Mouse (Mus musculus): Measurements from ENCODE around the gene 4833423E24Rik.

Gene 4833423E24Rik

DNA sequence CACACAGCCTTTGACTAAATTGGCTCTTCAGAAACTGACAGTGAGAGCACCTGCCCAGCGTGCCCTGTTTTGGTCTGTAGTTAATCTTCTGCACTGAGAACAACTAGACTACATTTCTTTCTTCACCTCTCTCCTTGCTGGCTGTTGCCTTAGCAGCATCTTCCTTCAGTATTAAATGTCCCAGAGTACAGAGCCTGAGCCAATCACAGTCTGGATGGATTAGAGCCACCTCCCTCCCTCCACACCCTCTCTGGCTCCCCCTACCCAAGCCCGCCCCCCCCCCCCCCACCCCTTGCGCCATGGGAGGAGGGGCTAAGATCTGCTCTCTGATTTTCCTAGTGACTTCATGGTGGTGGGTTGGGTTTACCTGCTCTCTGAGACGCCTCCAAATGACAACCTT, at the start of gene 4833423E24Rik:
TSS of gene 4833423E24Rik (minus strand) at position 146 of the 400 bp plus-strand sequence.
- no peak for DNase-seq (ENCODE audit: low read depth)

DNA sequence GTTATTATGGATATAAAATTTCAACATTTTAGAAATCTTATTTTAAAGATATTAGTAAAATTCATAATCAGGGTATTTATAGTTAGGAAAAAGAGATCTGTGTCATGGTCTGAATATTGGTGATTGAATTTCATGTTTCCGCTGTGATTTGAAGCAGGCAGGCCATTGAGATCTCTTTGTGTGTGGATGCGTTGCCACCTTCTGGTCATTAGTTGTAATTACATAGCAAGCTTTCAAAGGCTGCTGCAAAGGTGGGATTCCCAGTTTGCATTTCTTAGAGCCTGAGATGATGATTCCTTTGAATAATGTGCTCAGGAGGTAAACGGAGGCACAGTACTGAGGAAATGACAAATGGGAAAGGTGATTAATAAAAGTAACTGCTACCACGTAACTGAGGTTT, 42.4 kb upstream of the 4833423E24Rik start:
- no peak for DNase-seq (ENCODE audit: low read depth)

DNA sequence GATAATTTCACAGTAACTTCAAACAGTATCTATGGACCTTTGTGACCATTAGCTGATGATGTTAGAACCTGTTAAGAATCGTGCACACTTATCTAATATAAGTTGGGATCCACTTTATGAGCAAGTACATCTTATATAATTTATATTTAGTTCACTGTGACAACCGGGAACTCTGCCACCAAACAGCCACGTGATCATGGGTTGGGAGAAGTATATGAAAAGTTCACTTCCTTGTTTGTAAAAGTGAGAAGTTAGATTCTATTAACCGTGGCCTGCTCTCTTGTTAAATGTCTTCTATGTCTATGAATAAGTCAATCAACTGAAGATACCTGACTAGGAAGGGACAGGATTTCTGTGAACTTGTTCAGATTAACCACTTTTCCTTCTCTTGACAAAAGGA, 41.4 kb upstream of the 4833423E24Rik start:
- DNase-seq (ENCODE audit: low read depth) = no peak

DNA sequence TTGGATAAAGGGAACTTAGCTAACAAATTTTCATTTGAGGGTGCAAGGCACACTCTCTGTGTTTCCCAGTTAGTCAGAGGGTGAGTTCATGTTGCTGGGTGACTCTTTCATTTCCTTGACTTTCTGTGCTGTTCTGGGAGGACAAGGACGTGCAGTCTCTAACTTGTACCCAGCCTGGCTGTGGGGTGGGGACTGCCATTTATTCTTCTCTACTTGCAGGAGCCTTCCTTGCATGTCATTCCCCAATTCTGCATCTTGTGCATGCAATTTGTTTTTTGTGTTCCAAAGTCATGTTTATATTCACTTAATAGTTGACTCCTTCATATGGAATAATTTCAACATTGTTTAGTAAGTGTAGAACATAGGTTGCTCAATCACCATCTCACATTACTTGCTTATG, 36.0 kb upstream of the 4833423E24Rik start:
- DNase-seq (ENCODE audit: low read depth) = no peak

DNA sequence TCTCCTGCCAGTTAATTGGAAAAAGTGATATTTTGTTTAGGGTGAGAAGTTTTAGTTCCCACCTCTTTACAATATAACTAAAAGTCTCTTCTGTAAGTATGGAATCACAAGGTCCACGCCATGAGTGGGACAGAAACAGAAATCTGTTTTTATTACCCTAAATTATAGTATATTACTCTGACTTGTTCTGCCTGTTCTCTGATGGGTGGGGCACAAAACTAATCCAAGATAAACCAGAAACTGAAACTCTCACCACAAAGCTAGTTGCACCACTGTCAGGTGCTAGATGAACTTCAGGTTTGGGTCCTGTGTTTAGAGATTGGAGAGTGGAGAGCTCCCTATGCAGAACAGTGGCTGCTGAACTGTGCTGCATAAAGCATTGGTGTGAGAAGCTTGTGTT, 15.1 kb upstream of the 4833423E24Rik start:
- no peak for DNase-seq (ENCODE audit: low read depth)

DNA sequence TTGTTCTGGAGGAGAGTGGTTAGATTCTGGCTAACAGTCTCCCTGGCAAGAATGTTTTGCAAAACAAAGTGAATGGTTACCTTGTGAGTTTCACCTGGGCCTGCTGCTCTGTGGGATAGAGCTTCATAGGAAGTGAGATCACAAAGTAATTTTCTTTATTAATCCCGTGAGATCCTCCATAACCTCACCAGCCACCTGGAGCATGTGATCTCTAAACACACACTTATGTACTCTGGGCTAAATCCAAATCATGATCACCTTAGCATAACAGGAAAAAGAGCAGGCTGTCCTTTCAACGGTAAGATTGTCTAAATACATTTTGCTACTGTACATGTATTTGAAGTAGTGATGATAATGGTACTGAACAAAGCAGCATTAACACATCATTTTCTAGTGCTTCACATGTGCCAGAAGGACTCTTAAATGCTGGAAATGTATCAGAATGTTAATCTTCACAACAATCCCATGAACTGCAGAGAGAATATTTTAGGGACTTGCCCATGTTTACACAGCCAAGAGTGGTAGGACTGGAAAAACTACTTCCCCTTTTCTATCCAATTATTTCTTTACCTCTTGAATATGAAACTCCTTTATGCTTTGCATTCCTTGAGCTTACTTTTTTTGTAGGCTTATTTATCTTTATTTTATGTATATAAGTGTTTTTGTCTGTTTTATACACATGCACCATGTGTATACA, 13.4 kb upstream of the 4833423E24Rik start:
- DNase-seq (ENCODE audit: low read depth) = no peak

DNA sequence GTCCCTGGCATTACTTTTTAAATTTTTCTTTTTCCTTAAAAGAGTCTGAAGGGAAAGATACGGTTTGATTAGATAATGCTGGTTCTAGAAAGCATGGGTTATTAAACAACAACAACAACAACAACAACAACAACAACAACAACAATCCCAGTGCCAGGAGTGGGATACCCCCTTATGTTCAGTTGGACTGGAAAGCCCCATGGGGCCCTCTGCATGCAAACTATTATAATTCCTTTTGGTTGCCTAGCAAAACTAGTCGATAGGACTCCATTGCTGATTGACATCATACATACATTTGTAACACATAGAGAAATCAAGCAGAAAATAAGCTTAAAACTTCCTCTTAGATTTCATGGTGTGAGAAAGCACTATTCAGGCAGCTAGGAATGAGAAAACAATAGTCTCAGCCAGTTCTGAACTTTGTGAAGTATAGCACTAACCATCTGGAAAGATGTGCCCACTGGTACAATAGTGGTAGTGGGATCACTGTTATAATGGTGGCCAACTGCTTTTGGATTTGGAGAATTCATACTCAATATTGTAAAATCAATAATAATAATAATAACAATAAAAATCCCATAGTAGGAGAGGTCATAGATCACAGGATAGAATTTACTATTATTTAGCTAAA, 4.2 kb upstream of the 4833423E24Rik start:
- no peak for DNase-seq (ENCODE audit: low read depth)

DNA sequence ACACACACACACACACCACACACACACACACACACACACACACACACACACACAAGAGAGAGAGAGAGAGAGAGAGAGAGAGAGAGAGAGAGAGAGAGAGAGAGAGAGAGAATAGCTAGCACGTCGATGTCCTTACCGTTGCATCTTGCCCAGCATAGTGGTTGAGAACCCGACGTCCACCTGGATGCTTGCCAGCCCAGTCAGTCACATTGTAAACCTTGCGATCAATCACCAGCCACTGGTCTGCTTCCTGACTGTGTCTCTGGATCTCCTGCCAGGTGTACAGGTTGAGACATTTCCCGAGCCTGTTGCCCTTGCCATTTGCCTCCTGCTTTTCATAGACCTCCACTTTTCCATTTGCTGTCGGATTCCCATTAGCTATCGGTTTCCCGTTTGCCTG, 532 bp downstream of the 4833423E24Rik start:
- DNase-seq (ENCODE audit: low read depth) = no peak

DNA sequence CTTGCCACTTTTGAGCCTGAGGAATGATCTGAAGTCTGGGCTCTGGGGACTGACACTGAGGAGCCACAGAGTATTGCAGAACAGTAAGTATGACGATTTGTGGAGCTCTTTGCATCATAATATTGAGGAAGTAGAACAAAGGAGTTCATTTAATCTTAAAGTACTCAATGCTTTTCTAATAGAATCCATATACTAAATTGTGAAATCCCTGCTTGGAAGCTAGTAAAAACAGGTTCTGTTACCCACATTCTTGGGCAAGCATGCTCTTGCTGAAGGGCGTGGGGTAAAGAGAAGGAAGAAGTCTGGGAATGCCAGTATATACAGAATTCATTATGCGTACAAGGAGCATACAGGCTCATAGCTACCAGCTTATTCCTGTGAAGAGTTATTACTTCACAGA, 8.4 kb downstream of the 4833423E24Rik start:
- DNase-seq (ENCODE audit: low read depth) = no peak

DNA sequence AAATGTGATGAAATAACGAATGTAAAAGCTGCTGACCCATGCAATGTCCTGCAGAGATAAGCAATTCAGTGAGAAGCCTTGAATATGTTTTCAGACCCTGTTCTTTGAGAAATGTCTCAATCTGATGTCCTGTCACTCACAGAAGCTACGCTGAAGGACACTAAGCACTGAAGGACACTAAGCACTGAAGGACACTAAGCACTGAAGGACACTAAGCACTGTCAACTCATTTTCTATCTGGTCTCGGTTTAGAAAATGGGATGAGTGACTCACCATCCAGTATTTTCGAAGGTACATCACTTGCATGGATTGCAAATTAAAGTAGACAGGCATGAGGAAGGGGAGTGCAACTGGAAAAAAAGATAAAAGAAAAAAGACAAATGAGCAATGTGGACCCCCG, 28.4 kb downstream of the 4833423E24Rik start:
- DNase-seq (ENCODE audit: low read depth) = no peak

DNA sequence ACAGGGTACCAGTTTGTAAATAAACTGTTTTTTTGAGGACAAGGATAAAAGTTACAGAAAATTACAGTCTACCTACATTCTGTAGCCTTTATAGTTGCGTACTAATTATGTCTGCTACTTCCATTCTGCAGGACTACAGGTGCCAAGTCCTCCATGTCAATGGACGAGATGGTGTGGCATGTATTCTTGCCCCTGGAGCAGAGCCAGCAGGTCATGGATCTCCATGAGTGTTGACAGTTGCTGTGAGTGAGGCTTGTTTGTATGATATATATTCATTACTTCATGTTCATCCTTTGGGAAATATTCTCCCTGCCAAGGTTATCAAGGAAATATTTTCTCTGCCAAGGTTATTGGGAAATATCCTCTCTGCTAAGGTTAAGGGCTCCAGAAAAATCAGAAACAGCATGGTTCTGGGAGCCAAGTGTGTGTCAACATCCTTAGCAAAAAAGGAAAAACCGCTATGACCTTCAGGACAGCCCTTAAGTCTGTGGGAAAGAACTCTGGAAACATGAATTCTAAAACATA, 52.0 kb downstream of the 4833423E24Rik start:
- DNase-seq (ENCODE audit: low read depth) = no peak

DNA sequence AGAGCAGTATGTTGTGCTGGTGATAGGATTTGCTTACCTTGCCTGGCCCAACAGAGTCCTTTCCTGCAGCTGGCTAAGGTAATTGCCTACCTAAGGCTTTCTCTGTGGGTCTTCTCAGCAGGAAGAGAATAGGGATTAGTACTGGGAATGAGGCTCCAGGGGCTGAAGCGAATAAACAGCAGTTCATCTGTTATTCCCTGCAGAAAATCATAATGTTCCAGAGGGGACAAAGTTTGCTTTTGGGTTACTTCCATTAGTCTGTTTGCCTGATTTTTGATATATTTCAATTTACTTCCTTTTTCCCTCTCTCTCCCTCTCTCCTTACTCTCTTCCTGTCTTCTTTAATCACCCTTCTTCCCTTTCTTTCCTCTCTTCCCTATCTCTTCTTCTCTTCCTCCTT, 75.3 kb downstream of the 4833423E24Rik start, which contains the start of gene Olfr995:
TSS of gene Olfr995 (minus strand) at position 101 of the 400 bp plus-strand sequence.
- DNase-seq (ENCODE audit: low read depth) = no peak

DNA sequence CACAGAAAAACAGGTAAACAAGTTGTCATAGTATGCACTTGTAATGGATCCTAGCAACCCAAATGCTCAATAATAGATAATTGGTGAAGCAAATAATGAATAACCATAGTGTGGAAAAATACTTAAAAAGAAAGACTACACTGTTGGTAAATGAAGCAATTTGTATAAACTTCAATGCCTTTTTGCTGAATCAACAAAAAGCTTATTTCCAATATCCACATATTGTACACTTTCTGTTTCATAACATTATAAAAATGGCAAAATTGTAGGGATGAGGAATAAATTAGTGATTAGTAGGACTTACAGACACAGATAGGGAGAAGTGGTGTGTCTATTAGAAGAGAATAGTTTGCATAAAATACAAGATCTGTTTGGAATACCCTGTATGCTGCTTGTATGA, 76.3 kb downstream of the 4833423E24Rik start:
- no peak for DNase-seq (ENCODE audit: low read depth)

DNA sequence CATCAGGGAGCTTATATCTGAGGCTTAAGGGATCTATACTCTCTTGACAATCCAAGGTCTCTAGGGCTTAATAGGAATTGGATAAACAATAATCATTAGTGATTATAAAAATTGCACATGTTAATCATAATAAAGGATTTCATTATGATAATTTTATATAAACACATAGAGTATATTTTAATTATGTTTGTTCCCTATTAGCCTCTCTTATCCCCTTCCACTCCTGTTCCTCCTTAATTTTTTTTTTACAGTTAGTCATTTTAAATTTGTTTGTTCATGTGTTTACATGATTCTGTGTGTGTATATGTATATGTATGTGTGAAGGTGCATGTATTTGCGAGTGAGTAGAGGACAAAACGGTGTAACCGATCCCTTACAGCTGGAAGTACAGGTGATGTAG, 82.5 kb downstream of the 4833423E24Rik start, which contains the start of gene Olfr994:
TSS of gene Olfr994 (minus strand) at position 101 of the 400 bp plus-strand sequence.
- no peak for DNase-seq (ENCODE audit: low read depth)
